Mouse (Mus musculus): ENCODE results near the gene Pigh. TPM values are rescaled to one million over a fixed set of nuclear protein-coding genes. Genes with fewer than 3 reads are reported as not detected.

Gene Pigh
- polyA plus RNA-seq, 1 experiment from 2014 or later = 27.3 TPM

- Histone ChIP-seq H3K4me3 (ENCODE audit: low read depth, low read length) (no peak overlapping the region), H3K4me2 (ENCODE audit: low read length) (no peak overlapping the region), H3K27ac (ENCODE audit: low read depth) (peak overlapping the region; percentile 25; the same call in 1 of the 2 replicates), H3K27me3 (replicated peaks; ENCODE audit: control insufficient read depth, insufficient read depth, low read length) (no peaks in the 10 kb centered on the region), H3K9ac (ENCODE audit: low read length) (no peak overlapping the region), H3K9me3 (ENCODE audit: control insufficient read depth, low read length) (no peaks in the 10 kb centered on the region), H3K36me3 (ENCODE audit: control insufficient read depth, insufficient read depth, low read length) (0 out of 2 replicates have a peak, but pooled peaks cover 4% of the 10 kb centered on the region), H3K4me1 (replicated peaks; ENCODE audit: control insufficient read depth, insufficient read depth, low read length) (no peaks in the 10 kb centered on the region)
- no peak for DNase-seq (ENCODE audit: low spot score)
- peak; percentile 74 for ATAC-seq (replicated peaks; ENCODE audit: low FRiP score, low TSS enrichment, low read depth)
Observed at GRCm38 (mm10) chr12:79041436-79041835, 48.0 kb downstream of the Pigh start.

GRCm38 (mm10) chr12:79040201-79040827, 49.1 kb downstream of the Pigh start:
- Histone ChIP-seq H3K36me3 (ENCODE audit: control insufficient read depth, insufficient read depth, low read length) (0 out of 2 replicates have a peak, but pooled peaks cover 4% of the 10 kb centered on the region), H3K4me3 (ENCODE audit: low read depth, low read length) (no peak overlapping the region), H3K4me1 (replicated peaks; ENCODE audit: control insufficient read depth, insufficient read depth, low read length) (no peaks in the 10 kb centered on the region), H3K9ac (ENCODE audit: low read length) (no peak overlapping the region), H3K27me3 (replicated peaks; ENCODE audit: control insufficient read depth, insufficient read depth, low read length) (no peaks in the 10 kb centered on the region), H3K9me3 (ENCODE audit: control insufficient read depth, low read length) (no peaks in the 10 kb centered on the region), H3K27ac (ENCODE audit: low read depth) (no peak overlapping the region; the same call in 1 of the 2 replicates), H3K4me2 (ENCODE audit: low read length) (no peak overlapping the region)
- DNase-seq (ENCODE audit: low spot score) (no peak), ATAC-seq (replicated peaks; ENCODE audit: low FRiP score, low TSS enrichment, low read depth) (peak; percentile 34; the same call in 1 of the 2 replicates)
- 77% methylated on average over 11 of the region's 11 CpGs for WGBS

DNA sequence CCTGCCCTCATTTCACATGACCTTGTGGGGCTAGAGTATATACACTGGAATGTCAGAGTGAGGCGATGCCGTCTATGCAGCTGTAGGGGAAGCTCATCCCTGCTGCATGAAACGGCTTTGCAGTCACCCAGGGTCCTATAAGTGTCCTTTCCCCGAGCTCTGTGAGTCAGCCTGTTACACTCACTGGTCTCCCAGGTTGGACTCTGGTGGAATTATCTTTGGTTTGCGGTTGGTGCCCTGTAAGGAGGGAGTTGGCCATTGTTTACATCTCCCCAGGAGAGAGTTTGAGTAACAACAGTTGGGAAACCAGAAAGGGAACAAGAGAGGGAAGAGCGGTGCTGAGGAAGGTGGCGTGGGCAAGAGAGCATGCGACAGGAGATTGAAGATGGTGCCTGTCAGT, 49.7 kb downstream of the Pigh start:
- ATAC-seq (replicated peaks; ENCODE audit: low FRiP score, low TSS enrichment, low read depth) = no peak

DNA sequence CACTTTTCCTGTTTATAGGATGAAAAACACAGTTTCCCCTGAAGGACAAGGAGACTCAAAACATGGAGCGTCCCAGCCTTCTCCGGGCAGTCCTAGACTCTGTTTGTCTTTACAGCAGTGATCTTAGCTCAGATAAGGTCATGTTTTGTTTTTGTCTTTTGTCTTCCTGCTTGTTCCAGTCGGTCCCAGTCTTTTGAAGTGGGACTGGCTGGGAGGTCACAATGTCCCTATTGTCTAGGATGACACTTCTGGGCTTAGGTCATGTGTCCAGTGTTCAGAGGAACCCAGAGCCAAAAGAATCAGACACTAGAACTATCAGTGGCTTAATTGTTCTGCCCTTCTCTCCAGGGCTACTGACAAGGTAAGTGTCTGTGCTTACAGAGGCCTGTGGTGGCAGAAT, 54.1 kb downstream of the Pigh start:
- ATAC-seq (replicated peaks; ENCODE audit: low FRiP score, low TSS enrichment, low read depth) (no peak), DNase-seq (ENCODE audit: low spot score) (no peak)
- no peaks in the 10 kb centered on the region for H3K27me3 ChIP-seq (replicated peaks; ENCODE audit: control insufficient read depth, insufficient read depth, low read length)
- no peaks in the 10 kb centered on the region for H3K36me3 ChIP-seq (ENCODE audit: control insufficient read depth, insufficient read depth, low read length)
- H3K9ac ChIP-seq (ENCODE audit: low read length) = no peak overlapping the region
- H3K4me3 ChIP-seq (ENCODE audit: low read depth, low read length) = no peak overlapping the region
- no peaks in the 10 kb centered on the region for H3K4me1 ChIP-seq (replicated peaks; ENCODE audit: control insufficient read depth, insufficient read depth, low read length)
- H3K27ac ChIP-seq (ENCODE audit: low read depth) = no peak overlapping the region
- 39% methylated on average over 3 of the region's 3 CpGs for WGBS
- H3K9me3 ChIP-seq (ENCODE audit: control insufficient read depth, low read length) = no peaks in the 10 kb centered on the region
- no peak overlapping the region for H3K4me2 ChIP-seq (ENCODE audit: low read length)

More for the DNA sequence above, 49.7 kb downstream of the Pigh start:
- H3K27me3 ChIP-seq (replicated peaks; ENCODE audit: control insufficient read depth, insufficient read depth, low read length) = no peaks in the 10 kb centered on the region
- H3K9ac ChIP-seq (ENCODE audit: low read length) = no peak overlapping the region
- no peaks in the 10 kb centered on the region for H3K9me3 ChIP-seq (ENCODE audit: control insufficient read depth, low read length)
- no peak overlapping the region for H3K4me2 ChIP-seq (ENCODE audit: low read length)
- H3K4me3 ChIP-seq (ENCODE audit: low read depth, low read length) = no peak overlapping the region
- WGBS = 54% methylated on average over 8 of the region's 8 CpGs
- no peak overlapping the region for H3K27ac ChIP-seq (ENCODE audit: low read depth)
- H3K36me3 ChIP-seq (ENCODE audit: control insufficient read depth, insufficient read depth, low read length) = 0 out of 2 replicates have a peak, but pooled peaks cover 4% of the 10 kb centered on the region
- H3K4me1 ChIP-seq (replicated peaks; ENCODE audit: control insufficient read depth, insufficient read depth, low read length) = no peaks in the 10 kb centered on the region
- no peak for DNase-seq (ENCODE audit: low spot score)

DNA sequence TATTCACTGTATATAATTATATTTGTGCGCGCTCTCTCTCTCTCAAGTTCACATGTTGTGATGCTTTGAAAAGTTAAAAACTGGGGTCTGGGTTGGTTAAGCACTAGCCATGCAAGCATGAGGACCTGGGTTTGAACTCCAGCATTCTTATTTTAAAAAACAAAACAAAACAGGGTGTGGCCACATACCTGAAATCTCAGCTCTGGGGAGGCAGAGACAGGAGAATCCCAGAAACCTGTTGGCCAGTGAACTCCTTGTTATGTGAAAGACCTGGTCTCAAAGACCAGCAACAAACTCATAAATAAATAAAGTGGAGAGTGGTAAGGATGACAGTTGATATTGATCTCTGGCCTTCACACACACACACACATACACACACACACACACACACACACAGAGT, 55.1 kb downstream of the Pigh start:
- Histone ChIP-seq H3K4me2 (ENCODE audit: low read length) (no peak overlapping the region), H3K36me3 (ENCODE audit: control insufficient read depth, insufficient read depth, low read length) (no peaks in the 10 kb centered on the region), H3K27me3 (replicated peaks; ENCODE audit: control insufficient read depth, insufficient read depth, low read length) (no peaks in the 10 kb centered on the region), H3K27ac (ENCODE audit: low read depth) (no peak overlapping the region), H3K9me3 (ENCODE audit: control insufficient read depth, low read length) (no peaks in the 10 kb centered on the region), H3K4me1 (replicated peaks; ENCODE audit: control insufficient read depth, insufficient read depth, low read length) (peaks cover 5% of the 10 kb centered on the region; the same call in 1 of the 2 replicates), H3K4me3 (ENCODE audit: low read depth, low read length) (no peak overlapping the region), H3K9ac (ENCODE audit: low read length) (no peak overlapping the region)
- ATAC-seq (replicated peaks; ENCODE audit: low FRiP score, low TSS enrichment, low read depth) (no peak), DNase-seq (ENCODE audit: low spot score) (no peak)
- 98% methylated on average over 2 of the region's 2 CpGs for WGBS

Other genes starting within 250 kb of the Pigh start
- 52.8 and 65.6 TPM in 2 replicates for gene Atp6v1d, start 228.0 kb downstream of the Pigh start, polyA plus RNA-seq (2014; fragmentation: Nextera tagmentation; extraction: Ambion mirVana)
- gene Eif2s1, start 227.8 kb downstream of the Pigh start, polyA plus RNA-seq (2014; fragmentation: Nextera tagmentation; extraction: Ambion mirVana) = 220 and 223 TPM in 2 replicates
- 13.6 and 16.2 TPM in 2 replicates for gene Plek2, start 182.7 kb downstream of the Pigh start, polyA plus RNA-seq (2014; fragmentation: Nextera tagmentation; extraction: Ambion mirVana)
- 5.7 and 6.7 TPM in 2 replicates for gene Tmem229b, start 82.0 kb downstream of the Pigh start, polyA plus RNA-seq (2014; fragmentation: Nextera tagmentation; extraction: Ambion mirVana)
- gene Plekhh1, start 60.5 kb downstream of the Pigh start, polyA plus RNA-seq (2014; fragmentation: Nextera tagmentation; extraction: Ambion mirVana) = 6.7 and 6.8 TPM in 2 replicates
- 0.46 and 0.91 TPM in 2 replicates for gene Arg2, start 41.1 kb upstream of the Pigh start, polyA plus RNA-seq (2014; fragmentation: Nextera tagmentation; extraction: Ambion mirVana)
- gene Vti1b, start 83.0 kb upstream of the Pigh start, polyA plus RNA-seq (2014; fragmentation: Nextera tagmentation; extraction: Ambion mirVana) = 85.4 and 94.7 TPM in 2 replicates
- 38.5 and 39.6 TPM in 2 replicates for gene Rdh11, start 102.6 kb upstream of the Pigh start, polyA plus RNA-seq (2014; fragmentation: Nextera tagmentation; extraction: Ambion mirVana)
- 1.2 TPM in 2 replicates for gene Rdh12, start 119.3 kb upstream of the Pigh start, polyA plus RNA-seq (2014; fragmentation: Nextera tagmentation; extraction: Ambion mirVana)
- 12.5 and 17.9 TPM in 2 replicates for gene Zfyve26, start 206.7 kb upstream of the Pigh start, polyA plus RNA-seq (2014; fragmentation: Nextera tagmentation; extraction: Ambion mirVana)
- gene Rad51b, start 207.6 kb upstream of the Pigh start, polyA plus RNA-seq (2014; fragmentation: Nextera tagmentation; extraction: Ambion mirVana) = 10.0 and 10.3 TPM in 2 replicates

Measured in intestine, embryonic 14.5 days (tissue).